Mouse (Mus musculus) lung, postnatal 10 days (tissue): Measurements from ENCODE around the gene Tgm5.
"Not testable (repeated sequence)": the region's sequence is repeated elsewhere in the genome, so short reads cannot be mapped to it uniquely, and the experiment has no call there.

Experiments
- DNase-seq: peaks from one replicate; pipeline ENCODE4 v3.0.0; 2021

The Tgm5 gene

DNA sequence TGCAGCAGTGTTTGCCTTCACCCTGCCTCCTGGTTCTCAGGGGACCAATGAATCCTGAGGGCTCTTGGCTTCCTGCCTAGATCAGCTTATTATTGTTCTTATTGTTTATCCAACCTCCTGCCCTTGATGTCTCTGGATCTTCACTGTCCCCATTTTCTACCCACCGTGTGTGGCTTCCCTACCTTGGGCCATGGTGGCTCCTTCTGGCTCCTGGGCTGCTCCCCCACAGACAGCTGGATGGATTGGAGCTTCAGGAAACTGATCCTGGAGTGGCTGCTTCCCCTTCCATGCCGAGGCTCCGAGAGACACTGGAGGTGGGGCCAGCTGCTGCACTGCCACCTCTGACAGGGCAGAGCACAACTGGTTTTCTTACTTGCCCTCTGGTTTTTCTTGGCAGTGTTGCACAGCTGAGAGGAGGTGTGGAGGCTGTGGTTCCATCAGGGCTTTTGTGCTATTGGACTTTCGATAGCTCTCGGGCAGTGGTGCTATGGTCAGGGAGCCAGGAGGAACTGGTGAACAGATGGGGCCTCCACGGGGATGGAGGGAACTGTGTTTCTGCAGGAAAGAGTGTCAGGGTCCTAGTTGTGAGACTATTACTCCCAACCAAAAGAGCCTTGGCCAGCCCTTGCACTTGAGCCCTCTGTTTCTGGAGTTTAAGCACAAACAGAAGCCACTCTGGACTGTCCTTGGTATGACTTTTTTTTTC lies at the start of gene Tgm5:
Gene Tgm5, minus strand, starts transcription at position 362 of the 706 bp plus-strand sequence.
- peak; percentile 9 for DNase-seq

DNA sequence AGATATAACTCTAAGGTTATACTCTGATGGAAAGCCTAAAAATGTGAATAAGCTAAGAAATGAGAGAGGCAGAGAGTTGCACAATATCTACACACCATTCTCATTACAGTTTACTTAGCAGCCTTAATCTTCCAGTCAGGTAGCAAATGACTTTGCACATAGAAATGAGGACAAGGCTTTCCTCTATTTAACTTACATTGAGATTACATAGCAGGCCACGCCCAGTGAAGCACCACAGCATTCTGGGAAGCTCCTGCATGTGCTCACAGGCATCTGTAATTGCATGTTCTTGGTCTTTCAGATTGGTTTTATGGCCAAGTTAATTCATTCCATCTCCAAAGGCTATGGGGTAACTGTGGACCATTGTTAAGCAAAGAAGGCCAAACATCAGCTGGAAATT lies 47.2 kb upstream of the Tgm5 start:
- no peak for DNase-seq

DNA sequence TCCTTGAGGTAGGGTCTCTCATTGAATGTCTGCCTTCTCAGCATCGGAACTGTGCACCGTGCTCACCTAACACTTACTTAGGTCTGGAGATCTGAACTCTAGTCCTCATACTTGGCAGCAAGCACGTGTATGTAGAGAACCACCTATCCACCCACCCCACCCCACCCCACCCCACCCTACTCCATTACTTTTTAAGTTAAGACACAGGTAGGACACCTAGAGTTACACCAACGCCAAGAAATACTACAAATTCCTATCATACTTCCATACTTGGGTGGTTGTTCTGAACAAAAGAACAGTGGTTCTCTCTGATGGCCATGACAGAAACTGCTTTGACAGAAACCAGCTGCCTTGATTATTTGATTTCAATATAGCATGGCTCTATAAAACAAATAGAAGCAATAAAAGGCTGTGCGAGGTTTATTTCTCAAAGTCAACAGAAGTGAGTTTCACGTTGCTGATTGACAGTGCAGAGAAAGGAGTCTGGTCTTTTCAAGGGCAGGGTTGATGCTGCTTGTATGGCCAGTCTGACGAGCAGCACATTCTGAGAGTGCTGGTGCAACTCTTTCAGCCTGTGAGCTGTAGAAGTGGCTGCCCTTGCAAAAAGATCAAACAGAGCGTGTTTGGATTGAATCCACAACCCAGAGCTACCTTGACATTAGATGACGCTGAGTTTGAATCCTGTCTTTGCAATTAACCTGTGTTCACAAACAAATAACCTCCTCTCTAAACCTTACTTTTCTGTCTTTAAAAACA lies 43.4 kb upstream of the Tgm5 start:
- no peak for DNase-seq

DNA sequence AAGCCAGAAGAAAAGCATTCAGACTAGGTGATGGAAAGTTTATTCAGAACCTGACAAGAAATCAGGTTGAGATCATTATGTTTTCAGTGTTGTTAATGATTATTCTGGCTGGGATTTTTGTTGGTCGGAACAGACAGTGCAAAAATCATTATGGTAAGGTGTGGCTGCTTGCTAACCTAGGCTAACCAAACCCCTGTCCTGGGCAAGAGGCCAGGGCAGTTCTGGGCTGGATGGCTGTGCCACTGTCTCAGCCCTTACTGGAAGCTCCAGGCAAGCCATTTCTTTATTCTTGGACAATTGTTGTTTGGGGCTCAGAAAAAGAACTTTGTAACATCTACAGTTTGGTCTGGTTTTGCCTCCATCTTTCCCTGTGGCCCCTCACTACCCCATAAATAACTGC lies 41.9 kb upstream of the Tgm5 start:
- DNase-seq: no peak

DNA sequence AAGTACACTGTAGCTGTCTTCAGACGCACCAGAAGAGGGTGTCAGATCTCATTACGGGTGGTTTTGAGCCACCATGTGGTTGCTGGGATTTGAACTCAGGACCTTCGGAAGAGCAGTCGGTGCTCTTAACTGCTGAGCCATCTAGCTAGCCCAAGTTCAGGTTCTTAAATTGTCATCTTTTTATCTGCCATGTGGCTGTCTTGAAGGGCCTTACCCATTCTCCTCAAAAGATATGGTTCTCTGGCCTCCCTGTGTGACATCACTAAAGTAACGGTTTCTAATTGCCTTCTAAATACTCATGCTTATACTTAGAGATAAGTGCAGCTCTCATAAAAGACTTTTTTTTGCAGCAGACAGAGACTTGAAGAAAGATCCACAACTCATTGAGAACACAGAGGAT lies 40.7 kb upstream of the Tgm5 start:
- not testable (repeated sequence) for DNase-seq

DNA sequence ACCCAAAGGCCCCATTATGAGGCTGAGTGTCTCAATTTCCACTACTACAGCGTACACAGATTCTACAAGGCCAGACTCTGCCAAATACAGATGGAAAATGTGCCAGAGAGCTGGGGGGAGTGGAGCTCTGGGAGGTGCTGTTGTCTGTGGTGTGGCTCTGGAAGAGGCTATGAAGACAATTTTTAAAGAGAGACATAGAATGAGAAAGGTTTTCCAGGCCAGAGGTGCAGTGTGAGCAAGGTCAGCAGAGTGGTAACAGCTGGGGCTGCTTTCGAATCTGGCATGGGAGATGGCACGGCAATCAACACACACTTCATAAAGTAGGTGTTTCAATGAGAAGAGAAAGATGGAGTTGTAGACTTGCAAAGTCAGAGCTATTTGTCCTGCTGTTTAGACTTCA lies 33.6 kb upstream of the Tgm5 start:
- DNase-seq: peak; percentile 63

DNA sequence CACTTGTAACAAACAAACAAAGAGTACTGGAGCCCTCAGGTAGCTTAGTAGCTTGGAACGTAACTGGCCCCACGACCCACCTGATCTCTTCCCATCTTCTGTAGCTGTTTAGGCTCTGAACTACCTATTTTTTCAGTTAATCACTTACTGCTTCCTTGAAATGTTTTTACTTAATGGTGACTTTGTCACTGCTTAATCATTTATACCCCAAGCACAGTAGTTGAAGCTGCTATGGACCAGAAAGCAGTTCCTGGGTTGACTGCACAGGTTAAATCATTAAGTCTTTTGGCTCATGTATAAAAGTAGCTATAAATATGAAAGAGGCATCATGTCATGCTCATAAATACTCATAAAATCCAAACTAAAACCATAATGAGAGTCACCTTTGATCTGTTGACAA lies 29.8 kb upstream of the Tgm5 start:
- DNase-seq: no peak

DNA sequence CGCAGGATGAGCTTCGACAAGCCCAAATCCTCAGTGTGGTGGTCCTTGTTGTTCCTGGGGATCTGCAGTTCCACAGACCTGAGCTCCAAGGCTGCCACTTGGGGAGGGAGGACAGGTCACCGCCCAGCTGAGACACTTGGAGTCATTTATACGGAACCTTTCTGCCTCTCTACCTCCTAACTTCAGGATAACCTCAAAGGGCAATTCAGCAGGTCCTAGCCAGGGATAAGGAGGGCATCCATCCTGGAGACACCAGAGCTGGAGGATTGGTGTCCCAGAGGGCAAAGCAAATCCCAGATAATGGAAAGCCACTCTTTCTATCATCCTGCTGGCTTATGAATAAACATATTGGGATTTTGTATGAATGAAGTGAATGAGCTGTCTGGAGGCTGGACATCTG lies 24.1 kb upstream of the Tgm5 start, which contains the start of gene Tgm7:
Gene Tgm7, minus strand, starts transcription at position 101 of the 400 bp plus-strand sequence.
- DNase-seq: no peak

DNA sequence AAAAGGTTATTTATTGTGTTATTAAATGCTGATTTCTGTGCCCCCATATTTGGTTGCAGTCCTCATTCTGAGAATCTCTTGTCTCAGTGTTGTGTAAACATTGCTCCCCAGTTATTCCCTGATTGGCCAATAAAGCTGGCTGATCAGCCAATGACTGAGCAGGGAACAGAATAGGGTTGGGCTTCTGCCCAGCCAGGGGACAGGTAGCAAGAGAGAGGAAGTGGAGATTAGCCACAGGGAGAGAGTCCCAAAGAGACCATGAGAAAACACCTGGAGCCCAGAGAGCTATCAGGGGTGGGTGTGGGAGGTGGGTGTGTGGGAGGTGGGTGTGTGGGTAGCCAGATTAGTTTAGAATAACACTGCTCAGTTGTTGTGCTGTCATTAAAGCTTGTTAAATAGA lies 20.3 kb upstream of the Tgm5 start:
- no peak for DNase-seq

DNA sequence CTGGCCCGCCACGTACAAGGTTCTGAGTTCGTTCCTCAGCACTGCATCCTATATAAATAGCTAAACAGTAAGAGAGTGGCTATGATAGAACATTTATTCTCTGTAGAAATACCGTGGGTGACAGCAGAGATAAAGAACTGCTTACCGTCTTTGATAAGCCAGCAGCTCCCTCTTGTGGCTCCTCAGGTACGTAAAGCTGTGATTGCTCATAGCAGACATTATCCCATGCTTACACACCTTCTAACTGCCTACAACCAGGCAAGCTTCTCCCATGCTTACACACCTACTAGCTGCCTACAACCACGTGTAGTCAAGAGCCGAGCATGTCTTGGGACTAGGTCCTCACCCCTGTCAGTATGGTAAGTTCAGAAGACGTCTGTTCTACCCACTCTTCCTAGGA lies 16.4 kb upstream of the Tgm5 start:
- peak; percentile 72 for DNase-seq

DNA sequence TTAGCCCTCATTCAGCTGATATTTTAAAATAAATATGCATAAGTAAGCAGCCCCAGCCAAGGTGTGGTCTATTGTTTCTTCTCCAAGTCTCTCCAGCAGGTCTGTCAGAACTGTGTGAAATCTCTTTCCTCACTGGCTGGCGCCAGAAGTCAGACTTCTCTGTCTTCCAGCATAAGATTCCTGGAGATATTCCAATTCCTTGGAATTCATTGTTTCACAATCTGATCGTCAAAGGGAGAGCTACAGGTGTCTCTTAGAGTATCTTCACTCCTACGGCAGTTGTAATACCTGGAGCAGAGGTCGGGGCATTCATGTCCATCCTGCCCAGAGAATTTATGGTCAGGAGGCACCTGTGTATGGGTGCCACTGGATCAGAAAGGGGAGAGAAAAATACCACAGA lies 4.1 kb upstream of the Tgm5 start:
- no peak for DNase-seq

DNA sequence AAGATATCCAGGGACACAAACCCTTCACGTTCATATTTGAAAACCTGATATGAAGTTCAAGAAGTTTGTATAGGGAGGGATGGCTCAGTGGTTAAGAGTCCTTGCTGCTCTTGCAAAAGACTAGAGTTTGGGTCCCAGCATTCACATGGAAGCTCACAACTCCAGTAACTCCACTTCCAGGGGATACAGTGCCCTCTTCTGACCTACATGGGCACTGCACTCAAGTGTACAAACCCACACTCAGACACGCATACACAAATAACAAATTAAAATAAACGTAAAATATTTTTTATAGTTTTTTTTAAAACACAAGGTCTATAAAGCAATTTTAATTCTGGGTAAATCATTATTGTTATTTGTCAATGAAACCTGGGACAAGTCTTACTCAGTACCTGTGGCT lies 2.9 kb upstream of the Tgm5 start:
- no peak for DNase-seq

DNA sequence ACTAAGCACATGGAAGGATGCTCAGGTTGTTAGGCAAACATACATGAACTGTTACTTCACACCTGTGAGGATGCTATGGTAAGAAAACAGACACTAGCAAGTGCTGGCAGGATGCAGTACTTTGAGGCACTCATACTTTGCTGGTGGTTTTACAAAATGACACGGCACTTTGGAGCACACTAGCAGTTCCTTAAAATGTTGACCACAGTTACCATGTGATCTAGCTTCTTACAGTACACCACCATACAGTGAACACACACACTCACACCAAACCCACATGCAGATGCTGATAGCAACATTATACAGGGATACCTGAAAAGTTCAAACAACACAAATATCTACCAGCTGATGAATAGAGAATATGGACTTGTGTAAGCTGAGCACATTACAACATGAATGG lies 3.0 kb downstream of the Tgm5 start:
- no peak for DNase-seq

DNA sequence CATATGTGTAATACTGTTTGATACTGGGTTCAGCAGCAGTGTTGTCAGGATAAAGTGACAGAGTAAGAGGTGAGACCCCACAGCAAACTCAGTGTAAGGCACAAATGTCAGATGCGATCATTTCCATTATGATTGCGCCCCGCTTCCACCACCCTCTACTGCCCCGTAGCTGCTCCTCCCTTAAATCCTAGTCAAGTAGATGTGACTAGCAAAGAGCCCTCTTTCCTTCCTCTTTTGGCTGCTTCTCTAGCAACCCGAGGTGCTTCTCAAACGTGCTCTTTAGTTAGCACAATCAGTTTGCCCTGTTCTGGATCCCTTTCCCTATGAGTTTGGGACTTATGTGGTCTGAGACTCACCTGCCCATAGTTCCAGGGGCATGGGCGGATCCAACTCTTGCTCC lies 10.9 kb downstream of the Tgm5 start:
- no peak for DNase-seq

DNA sequence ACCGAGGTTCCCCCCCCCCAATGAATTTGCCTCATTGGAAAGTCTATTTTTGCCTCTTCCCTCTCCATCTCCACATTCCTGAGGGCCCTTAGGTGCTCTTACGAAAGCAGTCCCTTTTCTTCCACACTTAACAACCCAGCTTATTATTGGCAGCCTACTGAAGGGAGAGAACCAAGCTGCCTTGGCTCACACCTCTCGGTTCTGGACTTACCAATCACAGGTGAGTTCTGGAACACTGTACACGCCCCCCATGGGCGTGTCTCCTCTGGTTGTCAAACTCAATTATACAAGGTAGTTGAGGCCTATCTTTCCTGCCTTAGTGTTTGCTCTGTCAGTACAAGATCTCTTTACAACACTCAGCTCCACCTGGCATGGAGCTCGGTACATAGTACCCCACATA lies 13.8 kb downstream of the Tgm5 start:
- peak; percentile 62 for DNase-seq

DNA sequence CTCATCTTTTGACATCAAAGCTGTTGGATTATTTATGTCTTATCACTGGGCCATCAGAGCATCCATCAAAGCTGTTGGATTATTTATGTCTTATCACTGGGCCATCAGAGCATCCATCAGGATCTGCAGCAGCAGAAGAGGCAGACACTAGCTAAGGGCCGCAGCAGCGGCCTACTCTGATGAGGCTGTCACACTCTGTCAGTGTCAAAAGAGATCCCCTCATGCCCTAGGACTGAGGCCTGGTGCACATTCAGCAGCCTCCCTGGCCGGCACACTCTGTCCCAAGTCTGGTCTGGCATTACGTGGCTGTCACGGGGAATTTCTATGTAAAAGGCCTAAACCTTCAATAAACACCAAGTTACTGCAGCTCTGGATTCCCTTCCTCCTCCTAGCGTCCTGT lies 16.1 kb downstream of the Tgm5 start:
- no peak for DNase-seq

DNA sequence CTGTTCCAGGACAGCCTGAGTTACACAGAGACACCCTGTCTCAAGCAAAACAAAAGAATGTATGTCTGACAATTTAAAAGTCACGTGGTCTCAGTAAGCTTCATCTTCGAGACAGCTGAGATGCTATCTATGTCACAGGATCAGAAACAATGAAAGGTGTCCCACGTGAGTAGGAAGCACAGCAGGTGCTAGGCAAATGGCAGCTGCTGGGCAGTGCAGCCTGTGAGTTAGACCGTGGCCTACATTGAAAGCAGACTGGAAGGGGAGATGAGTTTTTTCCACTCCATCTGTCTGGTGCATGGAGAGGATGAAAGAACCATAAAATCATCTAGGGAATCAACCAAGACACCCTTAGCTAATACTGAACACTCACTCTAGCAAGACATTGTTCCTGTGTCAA lies 18.5 kb downstream of the Tgm5 start:
- no peak for DNase-seq

DNA sequence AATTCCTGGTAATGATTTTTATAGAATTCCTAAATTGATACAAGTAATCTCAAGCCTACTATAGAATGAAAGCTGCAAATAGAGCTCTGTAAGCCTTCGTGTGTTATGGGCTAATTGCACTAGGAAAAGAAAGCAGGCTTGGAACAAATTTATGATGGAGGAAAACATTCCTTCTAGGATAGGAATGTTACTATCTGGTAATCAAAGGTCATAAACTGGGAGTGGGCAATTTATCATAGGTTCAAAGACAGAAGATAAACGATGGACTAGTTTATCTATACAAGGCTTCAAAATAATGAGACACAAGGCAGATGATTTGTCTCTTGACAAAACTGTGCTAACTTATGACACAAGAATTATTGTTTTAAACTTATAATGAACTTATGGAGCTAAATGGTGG lies 24.3 kb downstream of the Tgm5 start:
- DNase-seq: no peak

DNA sequence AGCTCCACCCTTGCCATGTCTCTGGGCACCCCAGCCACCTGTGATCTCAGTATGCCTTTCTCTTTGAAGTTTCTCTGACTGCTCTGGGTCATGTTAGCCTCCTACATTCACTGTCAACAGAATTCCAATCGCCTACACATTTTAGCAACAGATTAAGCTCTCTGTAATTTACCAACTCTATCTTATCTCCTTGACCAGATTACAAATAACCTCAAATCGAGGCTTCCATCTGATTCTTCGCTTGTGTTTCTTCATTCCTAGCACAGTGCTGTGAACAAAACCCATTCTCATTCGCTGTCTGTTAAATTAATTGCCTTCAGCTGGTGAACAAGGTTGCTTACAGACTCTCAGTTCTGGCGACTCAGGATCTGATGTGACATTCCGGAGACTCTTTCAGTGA lies 27.6 kb downstream of the Tgm5 start:
- no peak for DNase-seq

DNA sequence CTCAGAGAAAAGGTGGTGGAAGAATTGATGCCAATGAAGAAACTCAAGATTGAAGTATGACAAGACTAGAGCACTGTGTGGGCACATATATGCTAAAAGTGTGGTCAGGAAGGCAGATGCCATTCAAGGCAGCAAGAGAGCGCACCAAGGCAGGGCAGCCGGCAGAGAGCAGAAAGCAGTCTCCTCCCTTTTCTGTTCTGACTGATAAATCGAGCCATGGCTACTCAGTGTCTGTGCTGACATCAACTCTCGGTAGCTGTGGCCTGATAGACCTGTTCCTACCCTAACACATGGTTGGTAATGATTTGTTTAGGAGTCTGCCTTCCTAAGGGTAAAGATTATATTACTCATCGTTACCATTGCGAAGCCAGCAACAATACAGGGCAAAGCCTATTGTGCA lies 29.7 kb downstream of the Tgm5 start:
- no peak for DNase-seq

DNA sequence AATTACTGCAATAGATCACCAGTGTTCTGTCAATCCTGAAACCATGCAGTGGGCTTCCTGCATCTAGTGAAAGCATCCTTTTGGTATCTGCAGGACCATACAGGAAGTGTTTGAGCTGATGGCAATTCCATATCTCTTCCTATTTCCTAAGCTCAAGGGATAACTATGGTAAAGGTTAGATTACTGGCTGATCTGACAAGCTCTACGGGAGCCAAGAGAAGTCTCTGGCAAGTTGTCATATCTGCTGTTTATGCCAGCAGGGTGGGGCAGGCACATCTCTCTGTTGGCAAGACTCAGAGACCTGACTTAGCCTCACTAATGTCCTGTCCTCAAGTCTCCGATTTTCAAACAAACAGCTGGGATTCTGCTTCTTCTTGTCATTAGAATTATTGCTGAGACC lies 31.6 kb downstream of the Tgm5 start:
- no peak for DNase-seq

DNA sequence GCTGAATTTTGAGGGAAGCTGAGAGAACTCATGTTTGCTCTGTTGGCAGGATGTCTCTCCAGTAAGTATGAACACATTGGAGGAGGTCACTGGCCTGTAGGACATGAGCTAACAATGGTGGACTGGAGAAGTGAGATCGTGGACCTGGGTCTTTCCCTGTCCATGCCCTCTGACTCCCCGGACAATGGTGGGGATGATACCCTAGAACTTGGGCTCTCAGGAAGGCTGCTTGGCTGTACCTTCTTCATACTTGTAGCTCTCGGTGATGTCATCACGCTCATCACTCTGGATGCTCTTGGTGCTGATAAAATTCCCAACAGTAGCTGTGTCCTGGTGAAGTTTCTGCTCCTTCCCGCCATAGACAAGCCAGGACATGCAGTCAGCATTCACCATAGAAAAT lies 33.5 kb downstream of the Tgm5 start:
- no peak for DNase-seq

DNA sequence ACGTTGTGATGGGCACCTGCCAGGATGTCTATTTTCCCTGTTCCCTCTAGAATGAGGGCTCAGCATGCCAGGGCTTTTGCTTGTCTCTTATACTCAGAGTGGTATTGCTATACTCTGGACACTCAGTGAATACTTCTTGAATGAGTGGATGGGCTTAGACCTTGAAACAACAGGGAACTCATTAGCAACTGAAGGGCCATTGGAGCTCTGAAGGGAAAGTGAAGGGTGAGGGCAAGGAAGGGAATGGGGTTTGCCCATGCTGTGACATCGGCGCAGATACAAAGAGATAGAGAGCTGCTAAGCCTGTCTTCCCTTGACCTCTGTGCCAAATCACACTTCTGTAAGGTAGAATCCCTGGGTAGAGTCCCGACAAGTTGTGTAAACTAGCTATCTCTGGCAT lies 40.0 kb downstream of the Tgm5 start:
- no peak for DNase-seq

DNA sequence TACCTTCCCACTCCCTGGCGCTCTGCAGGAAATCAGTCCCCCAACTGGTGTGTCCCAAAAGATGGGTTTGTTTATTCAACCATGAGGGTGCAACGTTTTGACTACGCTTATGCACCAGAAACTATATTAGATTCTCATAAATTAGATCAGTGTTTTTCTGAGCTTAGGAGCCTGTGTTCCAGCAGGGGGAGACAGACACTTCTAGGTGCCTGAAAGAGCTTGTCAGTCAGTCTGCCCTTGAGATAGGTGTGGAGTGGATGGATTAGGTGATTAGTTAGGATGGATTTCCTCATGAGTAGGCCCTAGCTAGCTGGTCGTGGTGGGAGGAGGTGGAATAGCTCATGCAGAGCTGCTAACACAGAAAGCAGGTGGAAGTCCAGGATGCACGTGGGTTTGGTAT lies 44.5 kb downstream of the Tgm5 start:
- peak; percentile 54 for DNase-seq

DNA sequence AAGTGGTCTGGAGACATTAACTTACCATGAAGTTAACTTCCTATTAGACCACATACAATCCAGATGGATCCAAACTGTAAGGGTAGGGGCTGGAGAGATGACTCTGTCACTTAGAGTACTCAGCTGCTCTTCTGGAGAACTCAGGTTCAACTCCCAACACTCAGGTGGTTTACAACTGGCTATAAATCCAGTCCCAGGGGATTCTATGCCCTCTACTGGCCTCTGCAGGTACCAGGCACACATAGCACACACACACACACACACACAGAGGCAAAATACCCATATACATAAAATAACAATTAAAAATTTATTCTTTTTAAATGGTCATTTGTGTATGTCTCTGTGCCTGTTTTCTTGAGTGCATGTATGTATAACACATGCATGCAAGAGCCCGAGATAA lies 46.3 kb downstream of the Tgm5 start:
- no peak for DNase-seq
